Mouse (Mus musculus) embryonic facial prominence, embryonic 11.5 days (tissue): ENCODE measurements at regions not wholly inside any gene's neighbourhood (a gene's known extent, or its start where the extent isn't known, plus 50 kb on each side); places are given as distances from the start of the nearest gene placed in this dataset.
A peak's percentile ranks its signal among the peaks of the same experiment; 100 is the strongest.

Experiments
- ATAC-seq: fragments of 200-750 bp; cut with Nextera tagmentation; replicated peaks from 2 replicates; pipeline ENCODE4 v1.8.0; 2017; ENCODE audit warnings: low read depth; ENCODE audit not compliant: insufficient number of reproducible peaks, low FRiP score, low TSS enrichment
- DNase-seq: peaks from one replicate; pipeline ENCODE4 v3.0.0-alpha.2; 2015; ENCODE audit warnings: low spot score
- H3K27ac ChIP-seq: fragments of 300-500 bp; sonication (generic); replicated peaks from 2 replicates; pipeline ENCODE4 v1.5.1; 2014; ENCODE audit warnings: mild to moderate bottlenecking, low read depth, low read length, control low read depth
- H3K27me3 ChIP-seq: fragments of 300-500 bp; sonication (generic); 2 replicates; pipeline ENCODE4 v1.6.1; 2014; ENCODE audit warnings: mild to moderate bottlenecking, low read length, moderate library complexity, mixed read lengths; ENCODE audit not compliant: control insufficient read depth, insufficient read depth
- H3K36me3 ChIP-seq: fragments of 300-500 bp; sonication (generic); replicated peaks from 2 replicates; pipeline ENCODE4 v1.6.1; 2014; ENCODE audit warnings: low read depth, mild to moderate bottlenecking, low read length, moderate library complexity, mixed read lengths; ENCODE audit not compliant: control insufficient read depth, insufficient read depth
- H3K4me1 ChIP-seq: fragments of 300-500 bp; sonication (generic); 2 replicates; pipeline ENCODE4 v1.6.1; 2014; ENCODE audit warnings: low read length, mixed read lengths; ENCODE audit not compliant: control insufficient read depth, insufficient read depth
- H3K4me2 ChIP-seq: fragments of 300-500 bp; sonication (generic); 2 replicates; pipeline ENCODE4 v1.6.1; 2014; ENCODE audit warnings: low read depth, mild to moderate bottlenecking, control low read depth, low read length, moderate library complexity
- H3K4me3 ChIP-seq: fragments of 300-500 bp; sonication (generic); 2 replicates; pipeline ENCODE4 v1.5.1; 2014; ENCODE audit warnings: low read depth, low read length, control low read depth
- H3K9ac ChIP-seq: fragments of 300-500 bp; sonication (generic); replicated peaks from 2 replicates; pipeline ENCODE4 v1.6.1; 2014; ENCODE audit warnings: mild to moderate bottlenecking, control low read depth, low read length
- H3K9me3 ChIP-seq: fragments of 300-500 bp; sonication (generic); replicated peaks from 2 replicates; pipeline ENCODE4 v1.6.1; 2016; ENCODE audit warnings: mild to moderate bottlenecking, low read length, inconsistent platforms, mixed read lengths; ENCODE audit not compliant: control insufficient read depth
- WGBS: fragments of 180-500 bp; shearing (Covaris S2); extraction: QIAGEN DNeasy Blood & Tissue Kit; methylation state at CpG from one replicate; pipeline ENCODE4 v1.1.7; 2014; 5-methylcytosine and 5-hydroxymethylcytosine counted together

GRCm38 (mm10) chr11:111767012-111767392, 701.0 kb downstream of the Kcnj2 start:
- Histone ChIP-seq H3K27ac (no peak overlapping the region), H3K4me3 (no peak overlapping the region), H3K27me3 (no peaks in the 10 kb centered on the region), H3K4me1 (no peaks in the 10 kb centered on the region), H3K9ac (no peak overlapping the region), H3K4me2 (no peak overlapping the region), H3K36me3 (no peaks in the 10 kb centered on the region), H3K9me3 (no peaks in the 10 kb centered on the region)
- WGBS, result 83% methylated on average over 1 of the region's 1 CpGs
- DNase-seq (no peak), ATAC-seq (no peak)

DNA sequence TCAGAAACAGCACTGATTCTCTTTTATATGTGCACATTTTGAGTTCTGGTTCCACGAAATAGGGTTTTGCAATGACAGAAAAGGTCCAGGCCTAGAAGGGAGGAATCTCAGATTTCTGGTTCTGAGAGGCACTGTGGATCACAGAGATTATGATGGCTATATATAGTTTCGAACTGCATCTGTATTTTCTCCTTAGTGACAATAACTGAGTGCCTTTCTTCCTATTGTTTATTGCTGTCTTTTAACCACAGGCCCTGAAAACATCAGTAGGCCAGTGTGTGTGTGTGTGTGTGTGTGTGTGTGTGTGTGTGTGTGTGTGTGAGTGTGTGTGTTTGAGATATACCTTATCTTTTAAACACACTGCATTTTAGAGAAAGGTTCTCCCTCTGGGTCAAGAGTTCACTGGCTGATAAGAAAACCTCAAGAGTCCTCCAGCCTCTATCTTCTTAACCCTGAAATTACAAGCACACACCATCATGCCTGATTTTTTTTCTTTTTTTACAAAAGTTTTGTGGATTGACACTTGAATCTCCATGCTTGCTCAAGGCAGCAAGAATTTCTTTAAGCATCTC, 708.2 kb downstream of the Kcnj2 start:
- no peaks in the 10 kb centered on the region for H3K4me1 ChIP-seq
- DNase-seq, result no peak
- ATAC-seq, result no peak
- no peaks in the 10 kb centered on the region for H3K27me3 ChIP-seq
- H3K4me2 ChIP-seq, result no peak overlapping the region
- H3K27ac ChIP-seq, result no peak overlapping the region
- no peaks in the 10 kb centered on the region for H3K9me3 ChIP-seq
- H3K4me3 ChIP-seq, result no peak overlapping the region
- H3K36me3 ChIP-seq, result no peaks in the 10 kb centered on the region
- WGBS, result 84% methylated on average over 2 of the region's 2 CpGs
- no peak overlapping the region for H3K9ac ChIP-seq

DNA sequence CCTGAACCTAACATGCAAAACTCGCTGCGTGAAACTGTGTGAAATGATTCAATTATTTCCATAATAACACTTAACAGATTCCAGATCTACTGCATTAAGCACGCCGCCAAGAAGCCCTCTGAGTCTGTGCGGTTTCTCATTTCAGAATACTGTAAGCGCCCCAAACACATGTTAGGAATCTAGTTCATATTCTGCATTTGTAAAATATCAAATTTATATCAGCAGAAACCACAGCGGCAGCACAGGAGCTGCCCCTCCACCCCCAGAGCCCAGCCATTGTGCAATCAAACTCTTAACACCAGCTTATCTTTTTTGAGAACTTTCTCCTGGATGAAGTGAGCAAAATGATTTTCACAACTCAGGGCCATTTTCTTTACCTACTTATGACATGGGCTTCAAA, 715.4 kb downstream of the Kcnj2 start:
- ATAC-seq, result no peak
- Histone ChIP-seq H3K27me3 (no peaks in the 10 kb centered on the region), H3K36me3 (no peaks in the 10 kb centered on the region), H3K4me3 (no peak overlapping the region), H3K4me1 (no peaks in the 10 kb centered on the region), H3K4me2 (no peak overlapping the region), H3K27ac (no peak overlapping the region), H3K9me3 (no peaks in the 10 kb centered on the region), H3K9ac (no peak overlapping the region)
- WGBS, result 35% methylated on average over 7 of the region's 7 CpGs
- DNase-seq, result peak; percentile 64

- WGBS, result 83% methylated on average over 6 of the region's 6 CpGs
- Histone ChIP-seq H3K9me3 (no peaks in the 10 kb centered on the region), H3K4me3 (no peak overlapping the region), H3K27ac (no peak overlapping the region), H3K4me1 (no peaks in the 10 kb centered on the region), H3K27me3 (no peaks in the 10 kb centered on the region), H3K9ac (no peak overlapping the region), H3K4me2 (no peak overlapping the region), H3K36me3 (no peaks in the 10 kb centered on the region)
- no peak for DNase-seq
- ATAC-seq, result no peak
Observed at GRCm38 (mm10) chr11:111791267-111791926, 725.4 kb downstream of the Kcnj2 start.

DNA sequence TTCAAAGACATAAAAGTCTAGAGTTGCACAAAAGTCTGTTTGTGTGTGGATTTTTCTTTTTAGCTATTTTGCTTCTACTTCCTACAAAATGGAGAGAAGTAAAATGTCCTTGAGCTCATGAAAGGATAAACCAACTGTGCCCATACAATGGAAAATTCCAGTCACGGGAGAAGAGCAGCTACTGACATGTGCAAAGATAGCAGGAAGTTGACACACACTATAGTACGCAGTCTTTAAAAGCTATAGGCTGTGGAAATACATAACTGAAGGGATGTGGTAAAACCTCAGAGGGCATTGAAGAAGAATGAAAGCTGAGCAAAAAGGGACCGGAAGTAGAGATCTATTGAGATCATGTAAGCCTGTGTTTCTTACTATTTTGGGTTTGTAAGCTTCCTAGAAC, 735.1 kb downstream of the Kcnj2 start:
- no peaks in the 10 kb centered on the region for H3K36me3 ChIP-seq
- no peak overlapping the region for H3K4me2 ChIP-seq
- H3K9me3 ChIP-seq, result no peaks in the 10 kb centered on the region
- H3K4me3 ChIP-seq, result no peak overlapping the region
- no peak overlapping the region for H3K27ac ChIP-seq
- no peaks in the 10 kb centered on the region for H3K4me1 ChIP-seq
- H3K9ac ChIP-seq, result no peak overlapping the region
- WGBS, result 81% methylated on average over 3 of the region's 3 CpGs
- DNase-seq, result no peak
- no peaks in the 10 kb centered on the region for H3K27me3 ChIP-seq
- no peak for ATAC-seq

- DNase-seq, result no peak
- H3K27me3 ChIP-seq, result no peaks in the 10 kb centered on the region
- H3K9ac ChIP-seq, result no peak overlapping the region
- peaks cover 2% of the 10 kb centered on the region; the same call in 1 of the 2 replicates for H3K4me1 ChIP-seq
- H3K9me3 ChIP-seq, result no peaks in the 10 kb centered on the region
- no peak for ATAC-seq
- H3K4me2 ChIP-seq, result no peak overlapping the region
- H3K36me3 ChIP-seq, result no peaks in the 10 kb centered on the region
- no peak overlapping the region for H3K4me3 ChIP-seq
- 91% methylated on average over 18 of the region's 18 CpGs for WGBS
- no peak overlapping the region for H3K27ac ChIP-seq
Observed at GRCm38 (mm10) chr11:111816176-111816775, 750.3 kb downstream of the Kcnj2 start.

GRCm38 (mm10) chr11:111818124-111818523, 752.2 kb downstream of the Kcnj2 start:
- Histone ChIP-seq H3K9ac (no peak overlapping the region), H3K4me1 (peaks cover 2% of the 10 kb centered on the region; the same call in 1 of the 2 replicates), H3K27ac (no peak overlapping the region), H3K27me3 (no peaks in the 10 kb centered on the region), H3K36me3 (no peaks in the 10 kb centered on the region), H3K4me2 (no peak overlapping the region), H3K4me3 (no peak overlapping the region), H3K9me3 (no peaks in the 10 kb centered on the region)
- ATAC-seq (no peak), DNase-seq (peak; percentile 49)
- 2% methylated on average over 10 of the region's 10 CpGs for WGBS

- peaks cover 2% of the 10 kb centered on the region; the same call in 1 of the 2 replicates for H3K4me1 ChIP-seq
- H3K36me3 ChIP-seq, result no peaks in the 10 kb centered on the region
- no peak overlapping the region for H3K4me2 ChIP-seq
- no peak overlapping the region for H3K9ac ChIP-seq
- no peaks in the 10 kb centered on the region for H3K9me3 ChIP-seq
- no peaks in the 10 kb centered on the region for H3K27me3 ChIP-seq
- H3K4me3 ChIP-seq, result no peak overlapping the region
- WGBS, result 32% methylated on average over 7 of the region's 7 CpGs
- H3K27ac ChIP-seq, result no peak overlapping the region
- DNase-seq, result no peak
- ATAC-seq, result no peak
Observed at GRCm38 (mm10) chr11:111820356-111820755, 754.4 kb downstream of the Kcnj2 start.
